In the genomic region with DNA sequence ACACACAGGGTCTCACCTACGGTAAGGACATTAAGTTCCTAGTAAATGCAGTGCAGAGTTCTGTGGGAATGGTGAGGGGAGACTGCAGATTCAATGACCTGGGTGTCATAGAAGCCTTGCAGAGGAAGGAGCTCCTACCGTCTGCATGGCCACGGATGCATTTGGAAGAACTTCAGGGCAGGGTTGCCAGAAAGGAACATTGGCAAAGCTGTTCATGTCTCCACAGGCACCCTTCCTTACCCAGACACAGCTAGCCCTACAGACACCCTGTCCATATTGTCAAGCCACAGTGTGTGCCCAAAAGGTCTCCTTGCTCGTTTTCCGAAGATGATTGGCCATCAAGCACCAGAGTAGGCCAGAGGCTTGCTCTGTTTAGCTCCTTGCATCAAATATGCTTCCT, we compare ENCODE assay signal across 16 mouse cellular contexts. TPM values are rescaled to one million over a fixed set of nuclear protein-coding genes. Genes with fewer than 3 reads are reported as not detected.
"Had no signal": no experiment of that assay in that cellular context is flagged by ENCODE, and none has a peak within 500 bp of the region (broad histone marks: within the 10 kb centered on the region; RNA-seq: fewer than 3 reads in every experiment).

No protein-coding gene starts in this region.

- H3K27me3 ChIP-seq: liver, embryonic 15.5 days; midbrain, embryonic 13.5 days; neural tube, embryonic 15.5 days had no signal

- H3K36me3 ChIP-seq: limb, embryonic 10.5 days; liver, embryonic 15.5 days; midbrain, embryonic 13.5 days; neural tube, embryonic 15.5 days had no signal

- H3K4me1 ChIP-seq: liver, embryonic 15.5 days; neural tube, embryonic 15.5 days had no signal

- H3K4me2 ChIP-seq: liver, embryonic 11.5 days; liver, embryonic 15.5 days; midbrain, embryonic 13.5 days; neural tube, embryonic 15.5 days had no signal

- DNase-seq: kidney, postnatal 10 days; kidney, postnatal 4 days; lung, adult 2 months; lung, postnatal 36 days; right cerebral cortex, adult 18-20 months; thymus, adult 18-20 months; thymus, postnatal 14 days had no signal

- H3K27ac ChIP-seq: limb, embryonic 10.5 days; liver, embryonic 15.5 days; midbrain, embryonic 13.5 days; neural tube, embryonic 15.5 days had no signal

- H3K9me3 ChIP-seq: limb, embryonic 10.5 days; liver, embryonic 15.5 days; midbrain, embryonic 13.5 days; neural tube, embryonic 15.5 days had no signal

- ATAC-seq: lung, postnatal 0 days; midbrain, embryonic 13.5 days had no signal

- H3K9ac ChIP-seq: liver, embryonic 15.5 days; midbrain, embryonic 13.5 days; neural tube, embryonic 15.5 days had no signal

- H3K4me3 ChIP-seq: layer of hippocampus, adult 2 months; limb, embryonic 10.5 days; liver, embryonic 15.5 days; midbrain, embryonic 13.5 days; myocyte; neural tube, embryonic 15.5 days had no signal

RNA-seq across cellular contexts. Expression of a gene that starts 30.1 kb away (rescaled TPM):
- total RNA-seq: megakaryocyte progenitor cell, adult 5-6 weeks had no signal
